Mouse (Mus musculus) forebrain, embryonic 13.5 days (tissue): ENCODE measurements around the gene Eapp. TPM values are rescaled to one million over a fixed set of nuclear protein-coding genes. Genes with fewer than 3 reads are reported as not detected.

Source experiments
- ATAC-seq: fragments of 200-750 bp; cut with Nextera tagmentation; 2 replicates; pipeline ENCODE4 v1.8.0; 2017
- H3K27ac ChIP-seq: fragments of 300-500 bp; sonication (generic); 2 replicates; pipeline ENCODE4 v1.5.1; 2015; ENCODE audit warnings: inconsistent platforms, mild to moderate bottlenecking, moderate library complexity
- H3K27me3 ChIP-seq: fragments of 300-500 bp; sonication (generic); 2 replicates; pipeline ENCODE4 v1.6.1; 2015; ENCODE audit warnings: mild to moderate bottlenecking, inconsistent platforms
- H3K36me3 ChIP-seq: fragments of 300-500 bp; sonication (generic); 2 replicates; pipeline ENCODE4 v1.6.1; 2015; ENCODE audit warnings: mild to moderate bottlenecking, inconsistent platforms; ENCODE audit not compliant: poor library complexity, severe bottlenecking
- H3K4me1 ChIP-seq: fragments of 300-500 bp; sonication (generic); 2 replicates; pipeline ENCODE4 v1.6.1; 2015; ENCODE audit warnings: inconsistent platforms
- H3K4me2 ChIP-seq: fragments of 300-500 bp; sonication (generic); 2 replicates; pipeline ENCODE4 v1.6.1; 2015; ENCODE audit warnings: inconsistent platforms, mild to moderate bottlenecking, moderate library complexity
- H3K4me3 ChIP-seq: fragments of 300-500 bp; sonication (generic); 2 replicates; pipeline ENCODE4 v1.5.1; 2015; ENCODE audit warnings: mild to moderate bottlenecking, inconsistent platforms
- H3K9ac ChIP-seq: fragments of 300-500 bp; sonication (generic); 2 replicates; pipeline ENCODE4 v1.6.1; 2015; ENCODE audit warnings: mild to moderate bottlenecking, inconsistent platforms
- H3K9me3 ChIP-seq: fragments of 300-500 bp; sonication (generic); replicated peaks from 2 replicates; pipeline ENCODE4 v1.6.1; 2016; ENCODE audit warnings: inconsistent platforms
- WGBS: fragments of 180-500 bp; shearing (Covaris S2); methylation state at CpG from one replicate; pipeline ENCODE4 v1.1.7; 2015; 5-methylcytosine and 5-hydroxymethylcytosine counted together
- microRNA counts: library from miRNA; unstranded; fragments of <30 nt; microRNA quantifications from one replicate; lab custom pipeline; 2016
- microRNA-seq: library from miRNA; unstranded; fragments of <30 nt; microRNA quantifications from one replicate; pipeline ENCODE4, GENCODE M21; 2016
- polyA plus RNA-seq: library from polyadenylated mRNA; unstranded; fragments of >200 nt; fragmentation: Nextera tagmentation; extraction: Ambion mirVana; gene quantifications from 2 replicates; pipeline ENCODE4 v1.2.1, GENCODE M21; 2015

Eapp gene
- polyA plus RNA-seq, 1 experiment from 2014 or later: 106 TPM

- no peak overlapping the region for H3K4me3 ChIP-seq
- peaks cover 19% of the 10 kb centered on the region for H3K36me3 ChIP-seq
- no peaks in the 10 kb centered on the region for H3K9me3 ChIP-seq
- no peak overlapping the region for H3K4me2 ChIP-seq
- no peaks in the 10 kb centered on the region for H3K27me3 ChIP-seq
- H3K9ac ChIP-seq: no peak overlapping the region
- peaks cover 25% of the 10 kb centered on the region for H3K4me1 ChIP-seq
- no peak for ATAC-seq
- no peak overlapping the region for H3K27ac ChIP-seq
- 91% methylated on average over 12 of the region's 12 CpGs for WGBS
These were observed 43.4 kb downstream of the Eapp start for GRCm38 (mm10) chr12:54652346-54652745.

- 77% methylated on average over 8 of the region's 8 CpGs for WGBS
- Histone ChIP-seq H3K4me1 (peaks cover 21% of the 10 kb centered on the region), H3K4me2 (no peak overlapping the region), H3K4me3 (no peak overlapping the region), H3K9me3 (no peaks in the 10 kb centered on the region), H3K27ac (no peak overlapping the region), H3K36me3 (peaks cover 20% of the 10 kb centered on the region), H3K27me3 (no peaks in the 10 kb centered on the region), H3K9ac (no peak overlapping the region)
- ATAC-seq: no peak
These were observed 43.9 kb downstream of the Eapp start for GRCm38 (mm10) chr12:54651820-54652219.

GRCm38 (mm10) chr12:54651158-54651557 is 44.5 kb downstream of the Eapp start:
- Histone ChIP-seq H3K4me2 (no peak overlapping the region), H3K27ac (no peak overlapping the region), H3K4me1 (peaks cover 20% of the 10 kb centered on the region), H3K9me3 (no peaks in the 10 kb centered on the region), H3K9ac (no peak overlapping the region), H3K27me3 (no peaks in the 10 kb centered on the region), H3K36me3 (peaks cover 25% of the 10 kb centered on the region), H3K4me3 (no peak overlapping the region)
- ATAC-seq: no peak
- 68% methylated on average over 1 of the region's 1 CpGs for WGBS

GRCm38 (mm10) chr12:54644947-54645346 is 50.8 kb downstream of the Eapp start:
- no peak for ATAC-seq
- no peak overlapping the region for H3K9ac ChIP-seq

GRCm38 (mm10) chr12:54643320-54643892 is 52.3 kb downstream of the Eapp start:
- Histone ChIP-seq H3K36me3 (peaks cover 16% of the 10 kb centered on the region; the same call in 1 of the 2 replicates), H3K9ac (no peak overlapping the region), H3K27me3 (no peaks in the 10 kb centered on the region), H3K4me1 (no peaks in the 10 kb centered on the region), H3K4me2 (no peak overlapping the region), H3K9me3 (no peaks in the 10 kb centered on the region; the same call in 1 of the 2 replicates), H3K27ac (no peak overlapping the region), H3K4me3 (no peak overlapping the region)
- 89% methylated on average over 5 of the region's 5 CpGs for WGBS
- no peak for ATAC-seq

More at GRCm38 (mm10) chr12:54644947-54645346, 50.8 kb downstream of the Eapp start:
- H3K36me3 ChIP-seq: peaks cover 18% of the 10 kb centered on the region; the same call in 1 of the 2 replicates
- H3K4me2 ChIP-seq: no peak overlapping the region
- H3K9me3 ChIP-seq: no peaks in the 10 kb centered on the region; the same call in 1 of the 2 replicates
- no peak overlapping the region for H3K4me3 ChIP-seq
- no peaks in the 10 kb centered on the region for H3K27me3 ChIP-seq
- H3K4me1 ChIP-seq: no peaks in the 10 kb centered on the region
- H3K27ac ChIP-seq: no peak overlapping the region
- 76% methylated on average over 2 of the region's 2 CpGs for WGBS

GRCm38 (mm10) chr12:54641374-54641773 is 54.3 kb downstream of the Eapp start:
- no peak overlapping the region for H3K4me3 ChIP-seq
- H3K9me3 ChIP-seq: no peaks in the 10 kb centered on the region; the same call in 1 of the 2 replicates
- no peak overlapping the region for H3K4me2 ChIP-seq
- H3K36me3 ChIP-seq: peaks cover 3% of the 10 kb centered on the region; the same call in 1 of the 2 replicates
- no peak for ATAC-seq
- H3K27me3 ChIP-seq: no peaks in the 10 kb centered on the region
- H3K4me1 ChIP-seq: no peaks in the 10 kb centered on the region
- H3K9ac ChIP-seq: no peak overlapping the region
- no peak overlapping the region for H3K27ac ChIP-seq
- WGBS: 96% methylated on average over 4 of the region's 4 CpGs

- Histone ChIP-seq H3K36me3 (no peaks in the 10 kb centered on the region), H3K4me1 (no peaks in the 10 kb centered on the region), H3K27me3 (no peaks in the 10 kb centered on the region), H3K27ac (no peak overlapping the region), H3K9ac (no peak overlapping the region), H3K4me2 (no peak overlapping the region), H3K9me3 (no peaks in the 10 kb centered on the region; the same call in 1 of the 2 replicates), H3K4me3 (no peak overlapping the region)
- ATAC-seq: no peak
- WGBS: 90% methylated on average over 6 of the region's 6 CpGs
These were observed 55.4 kb downstream of the Eapp start for GRCm38 (mm10) chr12:54640259-54640658.

GRCm38 (mm10) chr12:54637033-54637432 is 58.7 kb downstream of the Eapp start:
- Histone ChIP-seq H3K4me2 (no peak overlapping the region), H3K27ac (no peak overlapping the region), H3K36me3 (no peaks in the 10 kb centered on the region), H3K27me3 (no peaks in the 10 kb centered on the region), H3K9me3 (no peaks in the 10 kb centered on the region), H3K4me3 (no peak overlapping the region), H3K9ac (no peak overlapping the region), H3K4me1 (no peaks in the 10 kb centered on the region)
- ATAC-seq: no peak
- 80% methylated on average over 1 of the region's 1 CpGs for WGBS

- 47% methylated on average over 2 of the region's 2 CpGs for WGBS
- no peaks in the 10 kb centered on the region for H3K4me1 ChIP-seq
These were observed 63.6 kb downstream of the Eapp start for GRCm38 (mm10) chr12:54632141-54632540.

GRCm38 (mm10) chr12:54621942-54622341 is 73.8 kb downstream of the Eapp start:
- H3K4me1 ChIP-seq: no peaks in the 10 kb centered on the region
- H3K4me3 ChIP-seq: no peak overlapping the region
- no peak overlapping the region for H3K9ac ChIP-seq
- WGBS: 85% methylated on average over 2 of the region's 2 CpGs
- no peaks in the 10 kb centered on the region for H3K9me3 ChIP-seq
- no peaks in the 10 kb centered on the region for H3K27me3 ChIP-seq
- ATAC-seq: no peak
- H3K27ac ChIP-seq: no peak overlapping the region
- no peaks in the 10 kb centered on the region for H3K36me3 ChIP-seq
- no peak overlapping the region for H3K4me2 ChIP-seq

More at GRCm38 (mm10) chr12:54632141-54632540, 63.6 kb downstream of the Eapp start:
- H3K4me2 ChIP-seq: no peak overlapping the region
- H3K9ac ChIP-seq: no peak overlapping the region
- no peaks in the 10 kb centered on the region for H3K36me3 ChIP-seq
- H3K27me3 ChIP-seq: no peaks in the 10 kb centered on the region
- H3K27ac ChIP-seq: no peak overlapping the region
- ATAC-seq: no peak
- H3K9me3 ChIP-seq: no peaks in the 10 kb centered on the region
- H3K4me3 ChIP-seq: no peak overlapping the region

MicroRNAs within 50 kb of the gene (microRNA counts, 519-probe panel; counts per million panel counts)
- 177 counts per million, percentile 53 among the panel's probes with 10 or more counts for microRNA mmu-miR-1892 (lab: Ali Mortazavi, UCI)

Small RNAs within 50 kb of the gene (microRNA-seq; reads per million reads assigned to microRNA genes)
- not detected for gene Mir1892

Other genes with a start within 250 kb of the Eapp start
- 182 and 185 TPM in 2 replicates for gene Sptssa, start 39.3 kb downstream of the Eapp start, polyA plus RNA-seq
- gene Snx6, start 99.8 kb upstream of the Eapp start, polyA plus RNA-seq: 180 and 195 TPM in 2 replicates
- gene Cfl2, start 167.0 kb upstream of the Eapp start, polyA plus RNA-seq: 308 and 322 TPM in 2 replicates